Mouse (Mus musculus): Measurements from ENCODE around the gene Cldn34b4. TPM values are rescaled to one million over a fixed set of nuclear protein-coding genes. Genes with fewer than 3 reads are reported as not detected.

Cldn34b4 gene
- not detected in 2 replicates for polyA plus RNA-seq (2015; fragmentation: Nextera tagmentation; extraction: Ambion mirVana)

- Histone ChIP-seq H3K36me3 (ENCODE audit: control insufficient read depth, insufficient read depth, low read length) (no peaks in the 10 kb centered on the region), H3K9me3 (ENCODE audit: control insufficient read depth, low read length) (no peaks in the 10 kb centered on the region), H3K4me1 (replicated peaks; ENCODE audit: control insufficient read depth, insufficient read depth, low read length) (no peaks in the 10 kb centered on the region), H3K4me3 (ENCODE audit: low read length) (no peak within 1 kb of the TSS), H3K27me3 (ENCODE audit: control insufficient read depth, insufficient read depth, low read depth, low read length) (no peaks in the 10 kb centered on the region), H3K27ac (ENCODE audit: low read length) (no peak within 1 kb of the TSS), H3K9ac (ENCODE audit: low read length) (no peak within 1 kb of the TSS), H3K4me2 (ENCODE audit: low read depth, low read length) (no peak within 1 kb of the TSS)
- ATAC-seq (ENCODE audit: low read depth): no peak
- 78% methylated on average over 3 of the region's 3 CpGs for WGBS
Observed at GRCm38 (mm10) chrX:76393050-76393449, at the start of gene Cldn34b4. Gene Cldn34b4, plus strand, starts transcription at chrX:76393350.

Other genes starting within 250 kb of the Cldn34b4 start
- gene Cldn34b3, start 129.0 kb upstream of the Cldn34b4 start, polyA plus RNA-seq (2015; fragmentation: Nextera tagmentation; extraction: Ambion mirVana): not detected in 2 replicates
- not detected in 2 replicates for gene Cldn34d, start 209.6 kb downstream of the Cldn34b4 start, polyA plus RNA-seq (2015; fragmentation: Nextera tagmentation; extraction: Ambion mirVana)